Mouse (Mus musculus) left cerebral cortex, postnatal 4 days (tissue): Measurements from ENCODE around the gene Frmd8. TPM values are rescaled to one million over a fixed set of nuclear protein-coding genes. Genes with fewer than 3 reads are reported as not detected.
A peak's percentile ranks its signal among the peaks of the same experiment; 100 is the strongest.

Experiments
- DNase-seq: peaks from one replicate; pipeline ENCODE4 v3.0.0-alpha.2; 2022
- intact Hi-C: fragments of 180-260 bp; cut with DNase I; formaldehyde crosslinking; loops from one replicate; pipeline ENCODE4 v1.15.1; 2025
- total RNA-seq, 2 experiments: library from RNA; stranded (reverse); gene quantifications; 2 replicates each; pipeline ENCODE4 v1.2.3; 2021

Gene Frmd8
- total RNA-seq, 2 experiments from 2014 or later: 12.1 to 13.4 TPM

GRCm38 (mm10) chr19:5851481-5851971 is 23.5 kb downstream of the Frmd8 start:
- no peak for DNase-seq
- intact Hi-C loops: no loop called here

GRCm38 (mm10) chr19:5850860-5851259 is 24.2 kb downstream of the Frmd8 start:
- DNase-seq: no peak
- intact Hi-C loops: no loop called here

GRCm38 (mm10) chr19:5849843-5850527 is 25.1 kb downstream of the Frmd8 start:
- intact Hi-C loops: no loop called here

GRCm38 (mm10) chr19:5848826-5849672 is 26.0 kb downstream of the Frmd8 start:
- intact Hi-C loops: no loop called here
- no peak for DNase-seq

More at GRCm38 (mm10) chr19:5849843-5850527, 25.1 kb downstream of the Frmd8 start:
- peak; percentile 93 for DNase-seq

GRCm38 (mm10) chr19:5848032-5848825 is 26.8 kb downstream of the Frmd8 start:
- DNase-seq: peak; percentile 58
- intact Hi-C loops: no loop called here

GRCm38 (mm10) chr19:5847306-5847796 is 27.7 kb downstream of the Frmd8 start:
- DNase-seq: no peak
- intact Hi-C loops: no loop called here

GRCm38 (mm10) chr19:5846557-5847305 is 28.3 kb downstream of the Frmd8 start:
- DNase-seq: peak; percentile 86
- intact Hi-C loops: no loop called here

- peak; percentile 41 for DNase-seq
- intact Hi-C loops: no loop called here
Measured at GRCm38 (mm10) chr19:5846154-5846553, 28.9 kb downstream of the Frmd8 start.

GRCm38 (mm10) chr19:5845319-5846135 is 29.5 kb downstream of the Frmd8 start:
- DNase-seq: peak; percentile 95
- intact Hi-C loops: loop anchor here (1.0 kb wide), 1 partner anchor 43 kb away; no protein-coding TSS in a partner anchor

GRCm38 (mm10) chr19:5844831-5845318 is 30.2 kb downstream of the Frmd8 start:
- intact Hi-C loops: loop anchor here (1.0 kb wide), 1 partner anchor 43 kb away; no protein-coding TSS in a partner anchor

GRCm38 (mm10) chr19:5843781-5844691 is 31.0 kb downstream of the Frmd8 start:
- intact Hi-C loops: no loop called here
- DNase-seq: no peak

More at GRCm38 (mm10) chr19:5844831-5845318, 30.2 kb downstream of the Frmd8 start:
- no peak for DNase-seq

GRCm38 (mm10) chr19:5842785-5843730 is 32.0 kb downstream of the Frmd8 start:
- intact Hi-C loops: no loop called here
- DNase-seq: no peak

GRCm38 (mm10) chr19:5841999-5842784 is 32.9 kb downstream of the Frmd8 start:
- no peak for DNase-seq
- intact Hi-C loops: no loop called here

GRCm38 (mm10) chr19:5841389-5841946 is 33.6 kb downstream of the Frmd8 start:
- intact Hi-C loops: no loop called here
- DNase-seq: no peak

GRCm38 (mm10) chr19:5840890-5841388 is 34.1 kb downstream of the Frmd8 start:
- intact Hi-C loops: no loop called here

More at GRCm38 (mm10) chr19:5840890-5841388, 34.1 kb downstream of the Frmd8 start:
- no peak for DNase-seq
